9 mouse cellular contexts compared by ENCODE assay signal in genomic region chr11:6768599-6769436, GRCm38 (mm10).
DNase-seq lines count a peak whose midpoint lies in the region; ATAC-seq and TF ChIP-seq lines count a peak whose summit lies in the region.
"Had no signal": no experiment of that assay in that cellular context is flagged by ENCODE, and none has a peak within 500 bp of the region (broad histone marks: within the 10 kb centered on the region; RNA-seq: fewer than 3 reads in every experiment).

No protein-coding gene starts in this region.

- H3K4me2 ChIP-seq in hindbrain, embryonic 12.5 days (replicated peaks) = no peak overlapping the region; the same call in 1 of the 2 replicates
- H3K4me2 ChIP-seq: limb, embryonic 12.5 days had no signal

- peaks cover 4% of the 10 kb centered on the region; the same call in 1 of the 2 replicates for H3K4me1 ChIP-seq in cerebellum, adult 2 months (ENCODE audit: control insufficient read depth, insufficient read depth, low read length)
- no peaks in the 10 kb centered on the region for H3K4me1 ChIP-seq in hindbrain, embryonic 12.5 days
- H3K4me1 ChIP-seq: limb, embryonic 12.5 days had no signal

- ATAC-seq in hindbrain, embryonic 12.5 days (ENCODE audit: low FRiP score) = peak; percentile 50

- no peak overlapping the region for H3K9ac ChIP-seq in hindbrain, embryonic 12.5 days
- H3K9ac ChIP-seq: limb, embryonic 12.5 days had no signal

- TF ChIP-seq POLR2A in cerebellum, adult 2 months (IDR thresholded peaks at IDR 0.05; ENCODE audit: borderline replicate concordance, insufficient read depth, low read length) = no peak

- peak; percentile 92 for TF ChIP-seq CTCF in cerebellum, adult 2 months (IDR thresholded peaks at IDR 0.05; ENCODE audit: borderline replicate concordance, insufficient read depth, low read depth, low read length)

- no peaks in the 10 kb centered on the region for H3K36me3 ChIP-seq in hindbrain, embryonic 12.5 days
- H3K36me3 ChIP-seq: limb, embryonic 12.5 days had no signal

- H3K9me3 ChIP-seq in hindbrain, embryonic 12.5 days (replicated peaks) = no peaks in the 10 kb centered on the region
- H3K9me3 ChIP-seq: limb, embryonic 12.5 days had no signal

- DNase-seq in NIH3T3 (ENCODE audit: low read depth) = peak; percentile 86
- peak; percentile 73 to 88 for DNase-seq in cerebellum, adult 2 months
- DNase-seq in forelimb bud, embryonic 11.5 days (ENCODE audit: low read depth, low spot score) = peak; percentile 65
- DNase-seq in layer of hippocampus, adult 8-10 months (ENCODE audit: low spot score in 2 of 2) = peak; percentile 35 to 76
- peak; percentile 70 for DNase-seq in lung, postnatal 36 days
- peak; percentile 71 for DNase-seq in retina, postnatal 1 day
- DNase-seq in thymus, postnatal 36 days = peak; percentile 70 to 79

- H3K27me3 ChIP-seq in cerebellum, adult 2 months (ENCODE audit: control insufficient read depth, insufficient read depth, low read length) = no peaks in the 10 kb centered on the region
- 0 out of 2 replicates have a peak, but pooled peaks cover 2% of the 10 kb centered on the region for H3K27me3 ChIP-seq in hindbrain, embryonic 12.5 days
- H3K27me3 ChIP-seq: limb, embryonic 12.5 days had no signal

- H3K27ac ChIP-seq in cerebellum, adult 2 months (ENCODE audit: insufficient read depth, low read length) = no peak overlapping the region
- no peak overlapping the region for H3K27ac ChIP-seq in hindbrain, embryonic 12.5 days
- H3K27ac ChIP-seq: limb, embryonic 12.5 days had no signal

- 56% methylated on average over 22 of the region's 22 CpGs for WGBS in cerebellum, adult 2 months
- 55% methylated on average over 22 of the region's 22 CpGs for WGBS in hindbrain, embryonic 12.5 days

- no peak overlapping the region for H3K4me3 ChIP-seq in cerebellum, adult 2 months (replicated peaks; ENCODE audit: insufficient read depth, low read depth, low read length)
- no peak overlapping the region for H3K4me3 ChIP-seq in hindbrain, embryonic 12.5 days
- H3K4me3 ChIP-seq: limb, embryonic 12.5 days had no signal
